Mouse (Mus musculus) urinary bladder, postnatal 14 days (tissue): ENCODE results near the gene Spry2.

Experiments
- DNase-seq: peaks from one replicate; pipeline ENCODE4 v3.0.0; 2021; ENCODE audit warnings: low spot score

Spry2 gene

DNA sequence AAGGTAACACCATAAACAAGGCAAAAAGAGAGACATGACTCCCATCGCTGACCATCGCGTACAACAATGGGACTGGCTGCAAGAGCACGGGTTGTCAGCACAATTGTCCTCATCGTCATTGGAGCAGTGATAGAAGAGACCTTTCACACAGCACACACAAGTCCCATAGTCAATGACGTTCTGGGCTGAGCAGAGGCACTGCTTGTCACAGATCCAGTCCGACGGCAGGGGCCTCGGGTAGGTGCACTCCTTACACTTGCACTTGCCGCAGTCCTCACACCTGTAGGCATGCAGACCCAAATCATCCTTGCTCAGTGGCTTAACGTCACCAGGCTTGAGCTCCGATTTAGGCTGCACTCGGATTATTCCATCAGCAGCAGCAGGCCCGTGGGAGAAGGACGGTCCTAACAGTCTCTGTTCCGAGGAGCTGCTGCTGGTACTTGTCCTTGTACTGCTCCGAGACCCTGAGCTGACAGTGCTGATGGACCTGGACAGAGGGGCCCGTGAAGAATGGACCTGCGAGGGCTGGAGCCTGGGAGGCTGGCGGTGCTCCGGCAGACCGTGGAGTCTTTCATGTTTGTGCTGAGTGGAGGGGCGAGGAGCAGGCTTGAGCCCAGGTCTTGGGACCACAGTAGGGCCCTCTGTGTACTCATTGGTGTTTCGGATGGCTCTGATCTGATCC lies 3.5 kb downstream of the Spry2 start:
- DNase-seq, result no peak

GRCm38 (mm10) chr14:105890516-105891231 lies 5.9 kb downstream of the Spry2 start:
- DNase-seq, result no peak

GRCm38 (mm10) chr14:105886643-105887374 lies 9.8 kb downstream of the Spry2 start:
- no peak for DNase-seq

GRCm38 (mm10) chr14:105885249-105885648 lies 11.4 kb downstream of the Spry2 start:
- DNase-seq, result no peak

DNA sequence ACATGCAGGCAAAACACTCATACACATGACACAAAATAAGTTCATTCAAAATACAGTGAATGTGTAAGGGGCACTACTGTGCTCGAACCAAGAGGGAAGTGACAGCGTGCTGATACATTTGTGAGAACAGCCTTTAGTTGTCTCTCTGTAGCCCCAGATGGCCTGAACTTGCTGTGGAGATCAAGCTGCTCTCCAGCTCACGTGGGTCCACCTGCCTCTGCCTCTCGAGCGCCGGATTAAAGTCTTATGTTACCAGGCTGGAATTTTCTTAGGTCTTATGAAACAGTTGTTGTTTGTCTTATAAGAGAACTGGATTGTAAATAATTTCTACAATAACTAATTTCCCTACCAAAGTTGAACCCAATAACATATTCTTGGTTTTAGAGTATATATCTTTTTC lies 13.4 kb downstream of the Spry2 start:
- no peak for DNase-seq

DNA sequence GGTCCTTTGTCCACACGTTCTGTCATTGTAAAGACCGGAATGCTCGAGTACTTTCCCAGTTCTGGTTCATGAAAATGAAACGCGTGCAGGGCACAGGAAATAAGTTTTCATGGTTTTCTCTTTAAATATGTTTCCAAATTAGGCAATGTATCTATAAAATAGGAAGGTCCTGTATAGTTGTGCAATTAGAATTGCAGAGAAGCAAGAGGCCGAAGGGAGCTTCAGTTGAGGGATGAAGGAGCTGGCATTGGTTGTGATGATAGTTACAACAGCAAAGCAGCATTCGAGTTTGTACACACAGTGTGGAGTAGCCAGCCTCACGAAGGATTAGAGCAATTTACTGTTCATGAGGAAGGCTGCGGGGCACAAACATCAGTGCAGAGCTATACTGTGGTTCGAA lies 18.3 kb downstream of the Spry2 start:
- no peak for DNase-seq

- no peak for DNase-seq
Observed at GRCm38 (mm10) chr14:105876375-105876774, 20.2 kb downstream of the Spry2 start.

- no peak for DNase-seq
Observed at GRCm38 (mm10) chr14:105870370-105870936, 26.2 kb downstream of the Spry2 start.

DNA sequence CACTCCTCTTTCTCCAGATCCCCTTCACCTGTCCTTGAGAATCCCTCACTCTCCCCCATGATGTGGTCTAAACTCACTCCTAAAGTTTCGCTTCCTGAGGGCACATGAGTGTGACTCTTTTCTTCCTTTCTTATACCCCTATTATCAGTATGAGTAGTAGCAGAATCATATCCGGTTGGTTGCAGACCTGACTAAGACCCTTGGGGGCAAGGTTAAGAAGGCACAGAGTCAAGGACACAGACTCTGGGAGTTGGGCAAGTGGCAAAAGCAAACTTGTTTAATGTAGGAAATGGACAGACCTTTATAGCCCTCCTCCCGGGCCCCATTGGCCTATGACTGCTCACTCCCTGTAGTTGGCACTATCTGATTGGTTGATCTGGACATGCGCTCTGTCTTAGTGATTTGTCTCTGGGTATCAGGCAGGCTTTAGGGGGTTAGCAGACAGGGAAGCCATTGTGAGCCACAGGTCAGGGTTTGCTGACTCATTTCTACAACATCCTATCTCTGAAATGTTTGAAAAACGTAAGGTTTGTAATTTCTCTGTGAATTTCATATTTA lies 31.2 kb downstream of the Spry2 start:
- DNase-seq, result no peak

- DNase-seq, result no peak
Observed at GRCm38 (mm10) chr14:105862199-105862598, 34.4 kb downstream of the Spry2 start.

DNA sequence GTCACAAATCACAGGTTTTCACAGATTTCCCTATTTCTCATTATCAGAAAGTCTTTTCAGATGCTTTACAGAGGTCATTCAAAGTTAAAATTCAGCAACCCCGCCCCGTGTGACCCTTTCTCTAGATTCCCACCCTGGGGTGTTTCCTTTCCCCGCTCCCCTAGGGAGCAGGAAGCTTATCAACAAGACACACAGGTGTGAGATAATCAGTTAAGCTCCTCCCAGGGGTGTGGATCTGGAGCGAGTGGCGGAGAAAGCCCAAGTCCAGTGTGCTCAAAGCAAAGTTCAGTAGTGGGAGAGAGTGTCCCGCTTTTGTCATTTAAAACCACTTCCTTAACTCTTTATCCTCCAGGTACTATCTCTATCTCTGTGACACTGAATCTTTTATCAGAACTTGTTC lies 35.7 kb downstream of the Spry2 start:
- no peak for DNase-seq

- DNase-seq, result no peak
Observed at GRCm38 (mm10) chr14:105860276-105860675, 36.3 kb downstream of the Spry2 start.

DNA sequence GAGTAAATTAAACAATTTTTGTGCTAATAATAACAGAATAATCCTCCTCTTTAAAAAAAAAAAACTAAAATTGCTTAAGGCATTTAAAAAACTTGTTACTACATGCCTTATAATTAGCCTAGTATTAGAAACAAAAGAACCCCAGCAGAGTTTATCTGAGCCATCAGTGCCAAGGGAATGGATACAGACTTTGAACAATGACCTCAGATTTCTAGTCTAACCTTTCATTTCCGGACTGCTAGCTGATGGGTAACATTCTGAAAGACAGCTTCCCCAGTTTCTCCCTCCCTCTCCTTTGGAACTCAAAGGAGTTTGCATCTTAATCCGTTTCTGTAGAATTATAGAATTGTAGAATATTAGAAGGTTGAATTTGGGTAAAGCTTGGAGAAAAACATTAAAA lies 36.7 kb downstream of the Spry2 start:
- no peak for DNase-seq

GRCm38 (mm10) chr14:105859368-105859767 lies 37.3 kb downstream of the Spry2 start:
- DNase-seq, result no peak

- DNase-seq, result no peak
Observed at GRCm38 (mm10) chr14:105858935-105859334, 37.7 kb downstream of the Spry2 start.

DNA sequence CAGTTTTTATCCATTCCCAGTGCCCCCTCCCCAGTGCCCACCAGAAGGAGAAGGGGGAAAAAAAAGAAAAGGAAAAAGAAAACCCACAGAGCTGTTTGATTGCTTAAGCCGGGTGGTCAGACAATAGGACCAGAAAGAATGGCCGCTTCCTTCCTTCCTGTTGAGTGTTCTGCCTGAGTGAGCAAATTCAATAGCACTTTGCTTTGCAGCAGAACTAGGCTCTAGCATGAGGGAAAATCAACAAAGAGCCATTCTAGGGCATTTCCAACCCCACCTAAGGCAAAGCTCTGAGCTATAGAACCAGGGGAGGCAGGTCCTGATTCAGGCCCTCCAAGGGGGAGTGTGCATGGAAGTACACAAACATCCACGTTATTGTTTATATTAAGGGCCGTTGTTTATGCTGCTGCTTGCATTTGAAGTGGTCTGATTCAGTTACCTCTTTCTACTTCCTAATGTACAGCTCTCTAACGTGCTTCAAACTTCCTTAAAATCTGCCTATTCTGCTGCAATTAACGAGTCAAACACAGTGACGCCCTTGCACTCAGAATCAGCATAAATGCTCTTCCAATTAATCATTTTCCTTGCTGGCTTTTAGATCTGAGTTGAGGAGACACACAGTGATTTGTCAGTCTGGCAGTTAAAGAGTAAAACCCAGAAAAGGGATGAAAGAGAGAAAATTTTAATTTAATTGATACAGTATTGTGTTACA lies 45.1 kb downstream of the Spry2 start:
- no peak for DNase-seq
